Mouse (Mus musculus) erythroblast, adult 5-6 weeks (primary cell): Measurements from ENCODE around the gene Ddx24. TPM values are rescaled to one million over a fixed set of nuclear protein-coding genes. Genes with fewer than 3 reads are reported as not detected.

Source experiments
- ATAC-seq: replicated peaks from 2 replicates; pipeline ENCODE4 v1.8.0; 2016; ENCODE audit warnings: moderate number of reproducible peaks, mild to moderate bottlenecking, moderate TSS enrichment, inconsistent platforms; ENCODE audit not compliant: poor library complexity, low FRiP score, severe bottlenecking
- total RNA-seq, 2 experiments: library from RNA; stranded (forward) in 1 of 2; stranded (reverse) in 1 of 2; fragments of 150-400 nt in 1 of 2; fragments of 200-764, 138-1000 nt in 1 of 2; gene quantifications; 2 replicates each; pipeline versions ENCODE4 v1.2.3 to v1.2.4; 2015 to 2017; ENCODE audit warnings: low replicate concordance in 2 of 2

Gene Ddx24
- total RNA-seq, 2 experiments from 2014 or later, result 21.5 to 46.3 TPM

DNA sequence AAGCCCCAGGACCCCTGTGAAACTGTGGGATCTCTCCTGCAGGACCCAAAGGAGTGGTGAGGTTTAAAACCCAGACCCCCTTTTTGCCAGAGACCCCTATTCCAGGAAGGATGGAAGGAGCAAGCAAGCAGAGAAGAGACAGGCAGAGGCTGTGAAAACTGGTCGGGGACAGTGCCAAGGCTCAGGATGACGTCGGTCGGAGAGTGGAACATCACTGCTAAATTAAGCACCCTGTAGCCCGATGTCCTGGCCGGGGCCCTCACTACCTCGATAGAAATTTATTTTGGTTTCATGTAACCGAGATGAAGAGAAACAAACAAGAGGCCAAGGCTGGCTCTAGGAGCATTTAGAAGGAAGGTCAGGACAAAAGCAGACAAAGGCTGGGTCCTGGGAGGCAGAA, 67.4 kb downstream of the Ddx24 start:
- no peak for ATAC-seq

Other genes with a start within 250 kb of the Ddx24 start
- gene Prima1, start 183.7 kb downstream of the Ddx24 start, total RNA-seq (2015; ENCODE audit: low replicate concordance), result not detected in 2 replicates
- not detected in 2 replicates for gene Prima1, start 183.7 kb downstream of the Ddx24 start, total RNA-seq (2017; ENCODE audit: low replicate concordance)
- gene Fam181a, start 114.9 kb downstream of the Ddx24 start, total RNA-seq (2015; ENCODE audit: low replicate concordance), result not detected in 2 replicates
- not detected in 2 replicates for gene Fam181a, start 114.9 kb downstream of the Ddx24 start, total RNA-seq (2017; ENCODE audit: low replicate concordance)
- 0.63 TPM in 1 of 2 replicates, not detected in the other for gene Asb2, start 69.8 kb downstream of the Ddx24 start, total RNA-seq (2015; ENCODE audit: low replicate concordance)
- 0.09 and 0.28 TPM in 2 replicates for gene Asb2, start 69.8 kb downstream of the Ddx24 start, total RNA-seq (2017; ENCODE audit: low replicate concordance)
- gene Otub2, start 37.1 kb downstream of the Ddx24 start, total RNA-seq (2015; ENCODE audit: low replicate concordance), result 46.6 and 48.4 TPM in 2 replicates
- 67.2 and 67.9 TPM in 2 replicates for gene Otub2, start 37.1 kb downstream of the Ddx24 start, total RNA-seq (2017; ENCODE audit: low replicate concordance)
- gene 9330161L09Rik, start 18.0 kb downstream of the Ddx24 start, total RNA-seq (2015; ENCODE audit: low replicate concordance), result not detected in 2 replicates
- 0.42 TPM in 1 of 2 replicates, not detected in the other for gene 9330161L09Rik, start 18.0 kb downstream of the Ddx24 start, total RNA-seq (2017; ENCODE audit: low replicate concordance)
- gene Ifi27, start 8.4 kb upstream of the Ddx24 start, total RNA-seq (2015; ENCODE audit: low replicate concordance), result 125 and 138 TPM in 2 replicates
- 117 and 145 TPM in 2 replicates for gene Ifi27, start 8.4 kb upstream of the Ddx24 start, total RNA-seq (2017; ENCODE audit: low replicate concordance)
- gene Ifi27l2a, start 17.9 kb upstream of the Ddx24 start, total RNA-seq (2015; ENCODE audit: low replicate concordance), result 7.5 and 30.9 TPM in 2 replicates
- gene Ifi27l2a, start 17.9 kb upstream of the Ddx24 start, total RNA-seq (2017; ENCODE audit: low replicate concordance), result 3.2 and 26.5 TPM in 2 replicates
- gene Ifi27l2b, start 31.4 kb upstream of the Ddx24 start, total RNA-seq (2015; ENCODE audit: low replicate concordance), result not detected in 2 replicates
- gene Ifi27l2b, start 31.4 kb upstream of the Ddx24 start, total RNA-seq (2017; ENCODE audit: low replicate concordance), result not detected in 2 replicates
- gene Ppp4r4, start 106.5 kb upstream of the Ddx24 start, total RNA-seq (2015; ENCODE audit: low replicate concordance), result not detected in 2 replicates
- gene Ppp4r4, start 106.5 kb upstream of the Ddx24 start, total RNA-seq (2017; ENCODE audit: low replicate concordance), result 0.42 TPM in 1 of 2 replicates, not detected in the other
- gene Serpina10, start 205.6 kb upstream of the Ddx24 start, total RNA-seq (2015; ENCODE audit: low replicate concordance), result not detected in 2 replicates
- gene Serpina10, start 205.6 kb upstream of the Ddx24 start, total RNA-seq (2017; ENCODE audit: low replicate concordance), result not detected in 2 replicates
- not detected in 2 replicates for gene Serpina6, start 231.4 kb upstream of the Ddx24 start, total RNA-seq (2015; ENCODE audit: low replicate concordance)
- not detected in 2 replicates for gene Serpina6, start 231.4 kb upstream of the Ddx24 start, total RNA-seq (2017; ENCODE audit: low replicate concordance)